Mouse (Mus musculus) neural tube, embryonic 12.5 days (tissue): ENCODE results near the gene Cacybp. TPM values are rescaled to one million over a fixed set of nuclear protein-coding genes. Genes with fewer than 3 reads are reported as not detected.

Source experiments
- polyA plus RNA-seq: library from polyadenylated mRNA; unstranded; fragments of >200 nt; fragmentation: Nextera tagmentation; extraction: Ambion mirVana; gene quantifications from 2 replicates; pipeline ENCODE4 v1.2.1, GENCODE M21; 2016

Gene Cacybp
- polyA plus RNA-seq, 1 experiment from 2014 or later = 245 TPM

Other genes with a start within 250 kb of the Cacybp start
- 1.9 and 2.8 TPM in 2 replicates for gene 4930523C07Rik, start 168.5 kb downstream of the Cacybp start, polyA plus RNA-seq
- gene Tnn, start 59.3 kb downstream of the Cacybp start, polyA plus RNA-seq = 0.15 and 0.19 TPM in 2 replicates
- 177 and 199 TPM in 2 replicates for gene Mrps14, start 17.7 kb downstream of the Cacybp start, polyA plus RNA-seq